Mouse (Mus musculus) embryonic facial prominence, embryonic 11.5 days (tissue): ENCODE results near the gene Diaph2. TPM values are rescaled to one million over a fixed set of nuclear protein-coding genes. Genes with fewer than 3 reads are reported as not detected.

Source experiments
- ATAC-seq: fragments of 200-750 bp; cut with Nextera tagmentation; replicated peaks from 2 replicates; pipeline ENCODE4 v1.8.0; 2017; ENCODE audit warnings: low read depth; ENCODE audit not compliant: insufficient number of reproducible peaks, low FRiP score, low TSS enrichment
- DNase-seq: peaks from one replicate; pipeline ENCODE4 v3.0.0-alpha.2; 2015; ENCODE audit warnings: low spot score
- H3K27ac ChIP-seq: fragments of 300-500 bp; sonication (generic); replicated peaks from 2 replicates; pipeline ENCODE4 v1.5.1; 2014; ENCODE audit warnings: mild to moderate bottlenecking, low read depth, low read length, control low read depth
- H3K27me3 ChIP-seq: fragments of 300-500 bp; sonication (generic); 2 replicates; pipeline ENCODE4 v1.6.1; 2014; ENCODE audit warnings: mild to moderate bottlenecking, low read length, moderate library complexity, mixed read lengths; ENCODE audit not compliant: control insufficient read depth, insufficient read depth
- H3K36me3 ChIP-seq: fragments of 300-500 bp; sonication (generic); replicated peaks from 2 replicates; pipeline ENCODE4 v1.6.1; 2014; ENCODE audit warnings: low read depth, mild to moderate bottlenecking, low read length, moderate library complexity, mixed read lengths; ENCODE audit not compliant: control insufficient read depth, insufficient read depth
- H3K4me1 ChIP-seq: fragments of 300-500 bp; sonication (generic); 2 replicates; pipeline ENCODE4 v1.6.1; 2014; ENCODE audit warnings: low read length, mixed read lengths; ENCODE audit not compliant: control insufficient read depth, insufficient read depth
- H3K4me2 ChIP-seq: fragments of 300-500 bp; sonication (generic); 2 replicates; pipeline ENCODE4 v1.6.1; 2014; ENCODE audit warnings: low read depth, mild to moderate bottlenecking, control low read depth, low read length, moderate library complexity
- H3K4me3 ChIP-seq: fragments of 300-500 bp; sonication (generic); 2 replicates; pipeline ENCODE4 v1.5.1; 2014; ENCODE audit warnings: low read depth, low read length, control low read depth
- H3K9ac ChIP-seq: fragments of 300-500 bp; sonication (generic); replicated peaks from 2 replicates; pipeline ENCODE4 v1.6.1; 2014; ENCODE audit warnings: mild to moderate bottlenecking, control low read depth, low read length
- H3K9me3 ChIP-seq: fragments of 300-500 bp; sonication (generic); replicated peaks from 2 replicates; pipeline ENCODE4 v1.6.1; 2016; ENCODE audit warnings: mild to moderate bottlenecking, low read length, inconsistent platforms, mixed read lengths; ENCODE audit not compliant: control insufficient read depth
- WGBS: fragments of 180-500 bp; shearing (Covaris S2); extraction: QIAGEN DNeasy Blood & Tissue Kit; methylation state at CpG from one replicate; pipeline ENCODE4 v1.1.7; 2014; 5-methylcytosine and 5-hydroxymethylcytosine counted together
- polyA plus RNA-seq: library from polyadenylated mRNA; unstranded; fragments of >200 nt; fragmentation: Nextera tagmentation; extraction: Ambion mirVana; gene quantifications from 2 replicates; pipeline ENCODE4 v1.2.1, GENCODE M21; 2014

The Diaph2 gene
- polyA plus RNA-seq, 1 experiment from 2014 or later: 4.7 TPM

GRCm38 (mm10) chrX:129749102-129749501, 440 bp upstream of the Diaph2 start:
- no CpG with 5 or more reads among the region's 1 CpGs for WGBS
- no peak for ATAC-seq

GRCm38 (mm10) chrX:129750094-129750569, 590 bp downstream of the Diaph2 start:
- DNase-seq: no peak
- H3K4me3 ChIP-seq: peak overlapping the region; percentile 50
- H3K4me2 ChIP-seq: peak overlapping the region; percentile 44
- H3K4me1 ChIP-seq: no peaks in the 10 kb centered on the region
- no peak overlapping the region for H3K27ac ChIP-seq
- peak overlapping the region; percentile 68 for H3K9ac ChIP-seq
- ATAC-seq: peak; percentile 69
- WGBS: 18% methylated on average over 30 of the region's 31 CpGs
- no peaks in the 10 kb centered on the region for H3K27me3 ChIP-seq
- no peaks in the 10 kb centered on the region for H3K9me3 ChIP-seq
- H3K36me3 ChIP-seq: no peaks in the 10 kb centered on the region

More at GRCm38 (mm10) chrX:129749102-129749501, 440 bp upstream of the Diaph2 start:
- peak overlapping the region; percentile 50; the same call in 1 of the 2 replicates for H3K4me3 ChIP-seq
- no peaks in the 10 kb centered on the region for H3K4me1 ChIP-seq
- H3K27ac ChIP-seq: no peak overlapping the region
- no peaks in the 10 kb centered on the region for H3K9me3 ChIP-seq
- no peak overlapping the region for H3K9ac ChIP-seq
- DNase-seq: no peak
- H3K4me2 ChIP-seq: no peak overlapping the region
- no peaks in the 10 kb centered on the region for H3K27me3 ChIP-seq
- no peaks in the 10 kb centered on the region for H3K36me3 ChIP-seq

- Histone ChIP-seq H3K4me2 (peak overlapping the region; percentile 44), H3K4me3 (peak overlapping the region; percentile 50), H3K9ac (peak overlapping the region; percentile 68), H3K36me3 (no peaks in the 10 kb centered on the region), H3K4me1 (no peaks in the 10 kb centered on the region), H3K27me3 (no peaks in the 10 kb centered on the region), H3K27ac (no peak overlapping the region), H3K9me3 (no peaks in the 10 kb centered on the region)
- DNase-seq (peak; percentile 11), ATAC-seq (0 out of 2 replicates have a peak, but pooled peaks have one; percentile 10)
- WGBS: 22% methylated on average over 6 of the region's 6 CpGs
Observed at GRCm38 (mm10) chrX:129750606-129751005, 1.1 kb downstream of the Diaph2 start.

GRCm38 (mm10) chrX:129756606-129757005, 7.1 kb downstream of the Diaph2 start:
- no peaks in the 10 kb centered on the region for H3K9me3 ChIP-seq
- H3K9ac ChIP-seq: no peak overlapping the region
- H3K4me1 ChIP-seq: no peaks in the 10 kb centered on the region
- no peak overlapping the region for H3K27ac ChIP-seq
- H3K4me3 ChIP-seq: no peak overlapping the region
- DNase-seq (no peak), ATAC-seq (no peak)
- no peaks in the 10 kb centered on the region for H3K36me3 ChIP-seq
- no peaks in the 10 kb centered on the region for H3K27me3 ChIP-seq
- H3K4me2 ChIP-seq: no peak overlapping the region

GRCm38 (mm10) chrX:129762649-129763048, 13.1 kb downstream of the Diaph2 start:
- no peaks in the 10 kb centered on the region for H3K4me1 ChIP-seq
- no peak for DNase-seq
- ATAC-seq: no peak
- no peaks in the 10 kb centered on the region for H3K36me3 ChIP-seq
- no peak overlapping the region for H3K9ac ChIP-seq
- no peaks in the 10 kb centered on the region for H3K27me3 ChIP-seq
- H3K27ac ChIP-seq: no peak overlapping the region
- no peak overlapping the region for H3K4me3 ChIP-seq
- 88% methylated on average over 2 of the region's 2 CpGs for WGBS
- H3K9me3 ChIP-seq: no peaks in the 10 kb centered on the region
- no peak overlapping the region for H3K4me2 ChIP-seq

- H3K36me3 ChIP-seq: no peaks in the 10 kb centered on the region
- ATAC-seq (no peak), DNase-seq (no peak)
- H3K9me3 ChIP-seq: no peaks in the 10 kb centered on the region
- 78% methylated on average over 2 of the region's 2 CpGs for WGBS
- no peak overlapping the region for H3K4me3 ChIP-seq
- no peaks in the 10 kb centered on the region for H3K27me3 ChIP-seq
- H3K9ac ChIP-seq: no peak overlapping the region
- H3K4me1 ChIP-seq: no peaks in the 10 kb centered on the region
- no peak overlapping the region for H3K4me2 ChIP-seq
- no peak overlapping the region for H3K27ac ChIP-seq
Observed at GRCm38 (mm10) chrX:129765378-129765777, 15.8 kb downstream of the Diaph2 start.

- no peaks in the 10 kb centered on the region for H3K4me1 ChIP-seq
- H3K9ac ChIP-seq: no peak overlapping the region
- H3K36me3 ChIP-seq: no peaks in the 10 kb centered on the region
- H3K9me3 ChIP-seq: no peaks in the 10 kb centered on the region
- H3K27ac ChIP-seq: no peak overlapping the region
- ATAC-seq: no peak
- no peaks in the 10 kb centered on the region for H3K27me3 ChIP-seq
- DNase-seq: no peak
- H3K4me2 ChIP-seq: no peak overlapping the region
- no peak overlapping the region for H3K4me3 ChIP-seq
- WGBS: 57% methylated on average over 1 of the region's 1 CpGs
Observed at GRCm38 (mm10) chrX:129766811-129767210, 17.3 kb downstream of the Diaph2 start.

GRCm38 (mm10) chrX:129770625-129771024, 21.1 kb downstream of the Diaph2 start:
- Histone ChIP-seq H3K27ac (no peak overlapping the region), H3K27me3 (no peaks in the 10 kb centered on the region), H3K4me3 (no peak overlapping the region), H3K4me2 (no peak overlapping the region), H3K4me1 (no peaks in the 10 kb centered on the region), H3K9ac (no peak overlapping the region), H3K9me3 (no peaks in the 10 kb centered on the region), H3K36me3 (no peaks in the 10 kb centered on the region)
- DNase-seq: no peak
- no peak for ATAC-seq
- WGBS: 60% methylated on average over 2 of the region's 2 CpGs
